In the genomic region with DNA sequence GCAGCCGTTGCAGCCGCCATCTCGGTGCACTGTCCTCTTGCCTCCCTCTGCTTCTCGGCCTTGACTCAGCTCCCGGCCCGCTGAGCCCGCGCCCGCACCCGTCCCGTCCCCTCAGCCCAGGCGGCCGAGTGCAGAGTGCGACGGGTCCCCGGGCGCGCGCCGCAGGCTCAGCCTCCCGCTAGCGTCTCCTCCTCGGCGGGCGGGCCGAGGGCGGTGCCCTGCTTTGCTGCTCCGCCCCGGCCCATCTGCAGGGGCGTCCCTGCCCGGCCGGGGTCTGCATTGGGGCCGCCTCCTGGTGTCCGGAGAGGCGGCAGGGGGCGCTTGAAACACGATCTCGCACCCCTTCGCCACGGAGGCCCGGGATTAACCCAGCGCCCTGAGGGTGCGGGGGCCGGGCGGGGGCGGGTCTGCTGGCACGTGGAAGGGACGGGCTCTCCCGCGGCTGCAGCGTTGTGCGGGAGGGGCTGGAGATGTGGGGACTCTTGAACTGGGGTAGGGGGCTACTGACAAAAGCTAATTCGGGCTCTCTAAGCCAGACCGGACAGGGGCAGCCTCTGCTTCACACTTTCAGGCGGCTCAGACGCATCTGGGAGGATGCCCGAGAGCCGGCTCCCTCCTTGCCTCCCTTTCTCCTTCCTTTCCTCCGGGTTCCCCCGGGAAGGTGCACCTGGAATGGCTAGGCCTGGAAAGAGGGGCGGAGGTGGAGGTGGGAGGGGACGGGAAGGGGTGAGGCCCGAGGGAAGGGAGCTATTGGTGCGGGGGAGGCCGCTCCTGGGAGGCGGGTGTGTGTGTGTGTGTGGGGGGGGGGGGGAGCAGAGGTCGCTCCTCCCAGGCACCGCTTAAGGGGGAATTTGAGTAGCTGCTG, we compare ENCODE assay signal across 8 mouse cellular contexts. TPM values are rescaled to one million over a fixed set of nuclear protein-coding genes. Genes with fewer than 3 reads are reported as not detected.
DNase-seq lines count a peak whose midpoint lies in the region; ATAC-seq and TF ChIP-seq lines count a peak whose summit lies in the region.

No protein-coding gene starts in this region.

- ATAC-seq in cerebellum, adult (ENCODE audit: insufficient number of reproducible peaks, low FRiP score, low TSS enrichment), result peak; percentile 43; the same call in 1 of the 2 replicates
- peak; percentile 84 for ATAC-seq in forebrain, embryonic 13.5 days

- peaks cover 5% of the 10 kb centered on the region for H3K4me1 ChIP-seq in ES-Bruce4 (ENCODE audit: control insufficient read depth, insufficient read depth, low read length)
- peaks cover 47% of the 10 kb centered on the region for H3K4me1 ChIP-seq in forebrain, embryonic 13.5 days
- no peaks in the 10 kb centered on the region for H3K4me1 ChIP-seq in lung, adult 2 months (ENCODE audit: control insufficient read depth, insufficient read depth, low read length)
- H3K4me1 ChIP-seq in olfactory bulb, adult 2 months (ENCODE audit: control insufficient read depth, insufficient read depth, low read length), result peaks cover 25% of the 10 kb centered on the region
- peaks cover 17% of the 10 kb centered on the region for H3K4me1 ChIP-seq in thymus, adult 2 months (replicated peaks; ENCODE audit: control insufficient read depth, insufficient read depth, low read length)

- peak overlapping the region; percentile 76 for H3K27ac ChIP-seq in ES-Bruce4 (ENCODE audit: insufficient read depth, low read length)
- peak overlapping the region; percentile 91 for H3K27ac ChIP-seq in forebrain, embryonic 13.5 days
- H3K27ac ChIP-seq in olfactory bulb, adult 2 months (ENCODE audit: insufficient read depth, low read depth, low read length), result peak overlapping the region; percentile 73
- H3K27ac ChIP-seq in thymus, adult 2 months (ENCODE audit: control insufficient read depth, insufficient read depth, low read length), result peak overlapping the region; percentile 66; the same call in 1 of the 2 replicates

- no peaks in the 10 kb centered on the region for H3K27me3 ChIP-seq in ES-Bruce4 (ENCODE audit: control insufficient read depth, insufficient read depth, low read length, poor library complexity, severe bottlenecking)
- H3K27me3 ChIP-seq in forebrain, embryonic 13.5 days, result no peaks in the 10 kb centered on the region
- H3K27me3 ChIP-seq in thymus, adult 2 months (ENCODE audit: control insufficient read depth, insufficient read depth, low read length), result no peaks in the 10 kb centered on the region

- peak; percentile 39 for TF ChIP-seq POLR2A in ES-Bruce4 (IDR thresholded peaks at IDR 0.05; ENCODE audit: insufficient read depth, low read length)
- 0 out of 2 replicates have a peak, but pooled peaks have one; percentile 12 for TF ChIP-seq POLR2A in lung, adult 2 months (IDR thresholded peaks at IDR 0.05; ENCODE audit: borderline replicate concordance, extremely low read depth, low read depth, low read length)
- peak; percentile 72 for TF ChIP-seq POLR2A in olfactory bulb, adult 2 months (IDR thresholded peaks at IDR 0.05; ENCODE audit: insufficient read depth, low read depth, low read length)
- TF ChIP-seq POLR2A in thymus, adult 2 months (IDR thresholded peaks at IDR 0.05; ENCODE audit: control insufficient read depth, extremely low read depth, insufficient read depth, low read length, poor library complexity), result peak; percentile 80; the same call in 1 of the 2 replicates

- peak overlapping the region; percentile 97 for H3K4me3 ChIP-seq in ES-Bruce4 (ENCODE audit: low read depth, low read length)
- peak overlapping the region; percentile 64 for H3K4me3 ChIP-seq in forebrain, embryonic 13.5 days
- peak overlapping the region; percentile 84 for H3K4me3 ChIP-seq in lung, adult 2 months (replicated peaks; ENCODE audit: extremely low read depth, low read depth, low read length)
- H3K4me3 ChIP-seq in olfactory bulb, adult 2 months (ENCODE audit: insufficient read depth, low read depth, low read length), result peak overlapping the region; percentile 77
- H3K4me3 ChIP-seq in thymus, adult 2 months (ENCODE audit: control insufficient read depth, insufficient read depth, low read length), result peak overlapping the region; percentile 67

- H3K9me3 ChIP-seq in ES-Bruce4 (replicated peaks; ENCODE audit: control insufficient read depth, insufficient read depth, low read length, poor library complexity, severe bottlenecking), result no peaks in the 10 kb centered on the region
- no peaks in the 10 kb centered on the region for H3K9me3 ChIP-seq in forebrain, embryonic 13.5 days (replicated peaks)

- peak overlapping the region; percentile 89 for H3K4me2 ChIP-seq in forebrain, embryonic 13.5 days

- H3K36me3 ChIP-seq in ES-Bruce4 (ENCODE audit: control insufficient read depth, insufficient read depth, low read length, poor library complexity, severe bottlenecking), result peaks cover 13% of the 10 kb centered on the region
- peaks cover 21% of the 10 kb centered on the region for H3K36me3 ChIP-seq in forebrain, embryonic 13.5 days (ENCODE audit: poor library complexity, severe bottlenecking)
- H3K36me3 ChIP-seq in thymus, adult 2 months (ENCODE audit: control insufficient read depth, insufficient read depth, low read length), result no peaks in the 10 kb centered on the region; the same call in 1 of the 2 replicates

- H3K9ac ChIP-seq in ES-Bruce4 (ENCODE audit: low read depth, poor library complexity, severe bottlenecking), result peak overlapping the region; percentile 77
- peak overlapping the region; percentile 83 for H3K9ac ChIP-seq in forebrain, embryonic 13.5 days

- WGBS in forebrain, embryonic 13.5 days, result under 1% methylated on average over 45 of the region's 68 CpGs
- WGBS in lung, adult 2 months, result under 1% methylated on average over 64 of the region's 68 CpGs
- WGBS in olfactory bulb, adult 2 months, result under 1% methylated on average over 68 of the region's 68 CpGs
- under 1% methylated on average over 67 of the region's 68 CpGs for WGBS in thymus, adult 2 months

- no peak for TF ChIP-seq EP300 in ES-Bruce4 (IDR thresholded peaks at IDR 0.05; ENCODE audit: insufficient read depth, low read depth, low read length)

- TF ChIP-seq CTCF in ES-Bruce4 (IDR thresholded peaks at IDR 0.05; ENCODE audit: low read depth, low read length), result peak; percentile 17
- TF ChIP-seq CTCF in lung, adult 2 months (IDR thresholded peaks at IDR 0.05; ENCODE audit: insufficient read depth, low read length), result no peak
- TF ChIP-seq CTCF in olfactory bulb, adult 2 months (IDR thresholded peaks at IDR 0.05; ENCODE audit: insufficient read depth, low read depth, low read length), result no peak
- TF ChIP-seq CTCF in thymus, adult 2 months (IDR thresholded peaks at IDR 0.05; ENCODE audit: borderline replicate concordance, control insufficient read depth, extremely low read depth, insufficient read depth, low read length, poor library complexity), result peak; percentile 59; the same call in 1 of the 2 replicates

- peak; percentile 80 to 82 for DNase-seq in heart, postnatal 10 days
- peak; percentile 86 to 92 for DNase-seq in kidney, postnatal 4 days
- DNase-seq in lung, adult 2 months, result peak; percentile 83
- DNase-seq in thymus, adult 2 months, result peak; percentile 79

- intact Hi-C loops in heart, postnatal 10 days (cut with DNase I), result loop anchor here (10.0 kb wide), 1 partner anchor 669 kb away; no protein-coding TSS in a partner anchor

RNA-seq across cellular contexts. Expression of a gene that starts 1.3 kb away (rescaled TPM):
- 90.6 and 94.5 TPM in 2 replicates for polyA plus RNA-seq in ES-Bruce4 (2011; ENCODE audit: insufficient read depth, insufficient read length, low read depth, missing spikeins)
- 101 and 104 TPM in 2 replicates for polyA plus RNA-seq in forebrain, embryonic 13.5 days (2015; fragmentation: Nextera tagmentation; extraction: Ambion mirVana)
- total RNA-seq in heart, postnatal 10 days (2021), result 10 to 100 TPM; 12.5 to 13.2 TPM
- polyA plus RNA-seq in lung, adult 2 months (2012; rRNA removed), result 8.3 and 12.0 TPM in 2 replicates
- polyA plus RNA-seq in olfactory bulb, adult 2 months (2012; ENCODE audit: insufficient read depth, insufficient read length, low replicate concordance, missing spikeins), result not detected in 2 replicates
- polyA plus RNA-seq in thymus, adult 2 months (2012; rRNA removed), result 24.7 and 32.9 TPM in 2 replicates

RNA-seq across cellular contexts. Expression of a gene that starts 1.3 kb away (rescaled TPM):
- 8.8 and 10.2 TPM in 2 replicates for polyA plus RNA-seq in ES-Bruce4 (2011; ENCODE audit: insufficient read depth, insufficient read length, low read depth, missing spikeins)
- polyA plus RNA-seq in forebrain, embryonic 13.5 days (2015; fragmentation: Nextera tagmentation; extraction: Ambion mirVana), result 13.2 and 14.5 TPM in 2 replicates
- 1 to 10 TPM; 3.3 to 3.5 TPM for total RNA-seq in heart, postnatal 10 days (2021)
- 8.1 and 9.5 TPM in 2 replicates for polyA plus RNA-seq in lung, adult 2 months (2012; rRNA removed)
- polyA plus RNA-seq in olfactory bulb, adult 2 months (2012; ENCODE audit: insufficient read depth, insufficient read length, low replicate concordance, missing spikeins), result not detected in 2 replicates
- 40.5 and 42.1 TPM in 2 replicates for polyA plus RNA-seq in thymus, adult 2 months (2012; rRNA removed)

RNA-seq across cellular contexts. Expression of a gene that starts 16.7 kb away (rescaled TPM):
- 1.1 and 1.2 TPM in 2 replicates for polyA plus RNA-seq in ES-Bruce4 (2011; ENCODE audit: insufficient read depth, insufficient read length, low read depth, missing spikeins)
- polyA plus RNA-seq in forebrain, embryonic 13.5 days (2015; fragmentation: Nextera tagmentation; extraction: Ambion mirVana), result 1.8 and 2.8 TPM in 2 replicates
- total RNA-seq in heart, postnatal 10 days (2021), result 1 to 10 TPM; 1.4 to 3.4 TPM
- polyA plus RNA-seq in lung, adult 2 months (2012; rRNA removed), result 4.4 and 5.8 TPM in 2 replicates
- not detected in 2 replicates for polyA plus RNA-seq in olfactory bulb, adult 2 months (2012; ENCODE audit: insufficient read depth, insufficient read length, low replicate concordance, missing spikeins)
- 3.6 and 3.7 TPM in 2 replicates for polyA plus RNA-seq in thymus, adult 2 months (2012; rRNA removed)

RNA-seq across cellular contexts. Expression of a gene that starts 18.1 kb away (rescaled TPM):
- polyA plus RNA-seq in ES-Bruce4 (2011; ENCODE audit: insufficient read depth, insufficient read length, low read depth, missing spikeins), result 4.6 and 4.7 TPM in 2 replicates
- 0.68 and 0.74 TPM in 2 replicates for polyA plus RNA-seq in forebrain, embryonic 13.5 days (2015; fragmentation: Nextera tagmentation; extraction: Ambion mirVana)
- total RNA-seq in heart, postnatal 10 days (2021), result not detected
- 1.1 and 1.6 TPM in 2 replicates for polyA plus RNA-seq in lung, adult 2 months (2012; rRNA removed)
- polyA plus RNA-seq in olfactory bulb, adult 2 months (2012; ENCODE audit: insufficient read depth, insufficient read length, low replicate concordance, missing spikeins), result not detected in 2 replicates
- polyA plus RNA-seq in thymus, adult 2 months (2012; rRNA removed), result 0.69 and 1.0 TPM in 2 replicates

RNA-seq across cellular contexts. Expression of a gene that starts 23.2 kb away (rescaled TPM):
- 5.9 and 7.1 TPM in 2 replicates for polyA plus RNA-seq in ES-Bruce4 (2011; ENCODE audit: insufficient read depth, insufficient read length, low read depth, missing spikeins)
- 32.5 and 35.4 TPM in 2 replicates for polyA plus RNA-seq in forebrain, embryonic 13.5 days (2015; fragmentation: Nextera tagmentation; extraction: Ambion mirVana)
- 10 to 100 TPM; 16.0 to 18.9 TPM for total RNA-seq in heart, postnatal 10 days (2021)
- polyA plus RNA-seq in lung, adult 2 months (2012; rRNA removed), result 17.3 and 19.2 TPM in 2 replicates
- not detected in 2 replicates for polyA plus RNA-seq in olfactory bulb, adult 2 months (2012; ENCODE audit: insufficient read depth, insufficient read length, low replicate concordance, missing spikeins)
- 6.9 and 8.9 TPM in 2 replicates for polyA plus RNA-seq in thymus, adult 2 months (2012; rRNA removed)

Comparison
In these comparisons a context has a peak if more than half of its experiments do, and no peak if none do; other contexts are left out.
1. Peak in every context shown above with its lines: DNase-seq, ATAC-seq, H3K4me3 ChIP-seq and H3K27ac ChIP-seq.
2. CTCF ChIP-seq: peak in ES-Bruce4 (single experiment) and thymus, adult 2 months (single experiment); none in lung, adult 2 months (single experiment) and olfactory bulb, adult 2 months (single experiment).
3. POLR2A ChIP-seq: peak in every context shown above with its lines; median percentile 80 in thymus, adult 2 months; 72 in olfactory bulb, adult 2 months; 39 in ES-Bruce4; 12 in lung, adult 2 months.